Mouse (Mus musculus) limb, embryonic 11.5 days (tissue): ENCODE results near the gene Etfdh. TPM values are rescaled to one million over a fixed set of nuclear protein-coding genes. Genes with fewer than 3 reads are reported as not detected.
A peak's percentile ranks its signal among the peaks of the same experiment; 100 is the strongest.

Experiments
- ATAC-seq: fragments of 200-750 bp; cut with Nextera tagmentation; 2 replicates; pipeline ENCODE4 v1.8.0; 2017; ENCODE audit warnings: low read depth; ENCODE audit not compliant: insufficient number of reproducible peaks, low FRiP score, low TSS enrichment
- DNase-seq: peaks from one replicate; pipeline ENCODE4 v3.0.0-alpha.2; 2015; ENCODE audit warnings: low spot score
- H3K27ac ChIP-seq: fragments of 300-500 bp; sonication (generic); replicated peaks from 2 replicates; pipeline ENCODE4 v1.5.1; 2014; ENCODE audit warnings: low read depth, mild to moderate bottlenecking, low read length
- H3K27me3 ChIP-seq: fragments of 300-500 bp; sonication (generic); 2 replicates; pipeline ENCODE4 v1.6.1; 2014; ENCODE audit warnings: mild to moderate bottlenecking, low read length, mixed read lengths; ENCODE audit not compliant: control insufficient read depth, insufficient read depth
- H3K36me3 ChIP-seq: fragments of 300-500 bp; sonication (generic); 2 replicates; pipeline ENCODE4 v1.6.1; 2014; ENCODE audit warnings: mild to moderate bottlenecking, low read length, moderate library complexity, mixed read lengths; ENCODE audit not compliant: control insufficient read depth, insufficient read depth
- H3K4me1 ChIP-seq: fragments of 300-500 bp; sonication (generic); 2 replicates; pipeline ENCODE4 v1.6.1; 2014; ENCODE audit warnings: low read length, mixed read lengths; ENCODE audit not compliant: control insufficient read depth, insufficient read depth
- H3K4me2 ChIP-seq: fragments of 300-500 bp; sonication (generic); 2 replicates; pipeline ENCODE4 v1.6.1; 2014; ENCODE audit warnings: low read depth, mild to moderate bottlenecking, moderate library complexity; ENCODE audit not compliant: severe bottlenecking
- H3K4me3 ChIP-seq: fragments of 300-500 bp; sonication (generic); 2 replicates; pipeline ENCODE4 v1.5.1; 2014; ENCODE audit warnings: low read depth, low read length
- H3K9ac ChIP-seq: fragments of 300-500 bp; sonication (generic); 2 replicates; pipeline ENCODE4 v1.6.1; 2014; ENCODE audit warnings: mild to moderate bottlenecking, low read length
- H3K9me3 ChIP-seq: fragments of 300-500 bp; sonication (generic); 2 replicates; pipeline ENCODE4 v1.6.1; 2016; ENCODE audit warnings: low read length; ENCODE audit not compliant: control insufficient read depth
- WGBS: fragments of 180-500 bp; shearing (Covaris S2); extraction: QIAGEN DNeasy Blood & Tissue Kit; methylation state at CpG from one replicate; pipeline ENCODE4 v1.1.7; 2014; 5-methylcytosine and 5-hydroxymethylcytosine counted together
- polyA plus RNA-seq: library from polyadenylated mRNA; unstranded; fragments of >200 nt; fragmentation: Nextera tagmentation; extraction: Ambion mirVana; gene quantifications from 2 replicates; pipeline ENCODE4 v1.2.1, GENCODE M21; 2014

Gene Etfdh
- polyA plus RNA-seq, 1 experiment from 2014 or later = 46.6 TPM

- Histone ChIP-seq H3K36me3 (peaks cover 14% of the 10 kb centered on the region; the same call in 1 of the 2 replicates), H3K27ac (peak within 1 kb of the TSS; percentile 16; the same call in 1 of the 2 replicates), H3K4me3 (peak within 1 kb of the TSS; percentile 67), H3K9me3 (no peaks in the 10 kb centered on the region), H3K9ac (peak within 1 kb of the TSS; percentile 73), H3K4me1 (no peaks in the 10 kb centered on the region), H3K4me2 (peak within 1 kb of the TSS; percentile 77), H3K27me3 (no peaks in the 10 kb centered on the region)
- peak; percentile 94 for DNase-seq
- peak; percentile 99 for ATAC-seq
- WGBS = under 1% methylated on average over 60 of the region's 60 CpGs
Observed at GRCm38 (mm10) chr3:79628561-79629415, 512 bp downstream of the Etfdh start, which contains the start of gene 4930579G24Rik. 4930579G24Rik (plus strand) TSS chr3:79629079.

DNA sequence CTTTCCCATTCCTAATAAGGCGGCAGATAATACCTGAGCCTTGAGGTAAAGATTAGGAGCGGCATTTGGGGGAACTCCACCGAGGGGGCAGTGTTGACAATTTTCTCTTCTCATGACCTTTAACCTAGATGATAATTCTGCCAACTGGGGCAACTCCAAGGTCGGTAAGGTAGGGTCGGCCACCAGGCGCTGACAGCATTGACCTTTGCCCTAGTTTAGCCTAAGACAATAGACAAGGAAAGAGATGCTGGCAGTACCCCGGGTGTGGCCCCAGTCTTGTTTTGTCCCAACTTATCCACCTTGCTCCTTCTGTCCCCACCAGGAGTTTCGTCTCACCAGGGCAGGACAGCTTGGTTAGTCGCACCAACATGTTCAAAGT is 1.1 kb downstream of the Etfdh start:
- no peaks in the 10 kb centered on the region for H3K4me1 ChIP-seq
- H3K27me3 ChIP-seq = no peaks in the 10 kb centered on the region
- DNase-seq = no peak
- no peak; the same call in 1 of the 2 replicates for ATAC-seq
- H3K27ac ChIP-seq = no peak overlapping the region
- WGBS = under 1% methylated on average over 9 of the region's 9 CpGs
- peak overlapping the region; percentile 67 for H3K4me3 ChIP-seq
- peak overlapping the region; percentile 77 for H3K4me2 ChIP-seq
- peak overlapping the region; percentile 43; the same call in 1 of the 2 replicates for H3K9ac ChIP-seq
- peaks cover 13% of the 10 kb centered on the region; the same call in 1 of the 2 replicates for H3K36me3 ChIP-seq
- no peaks in the 10 kb centered on the region for H3K9me3 ChIP-seq

- Histone ChIP-seq H3K4me3 (peak overlapping the region; percentile 67), H3K9ac (no peak overlapping the region), H3K27me3 (no peaks in the 10 kb centered on the region), H3K9me3 (no peaks in the 10 kb centered on the region), H3K4me1 (no peaks in the 10 kb centered on the region), H3K36me3 (peaks cover 10% of the 10 kb centered on the region; the same call in 1 of the 2 replicates), H3K4me2 (peak overlapping the region; percentile 77), H3K27ac (no peak overlapping the region)
- ATAC-seq (no peak), DNase-seq (no peak)
- 33% methylated on average over 10 of the region's 10 CpGs for WGBS
Observed at GRCm38 (mm10) chr3:79627484-79628181, 1.7 kb downstream of the Etfdh start.

DNA sequence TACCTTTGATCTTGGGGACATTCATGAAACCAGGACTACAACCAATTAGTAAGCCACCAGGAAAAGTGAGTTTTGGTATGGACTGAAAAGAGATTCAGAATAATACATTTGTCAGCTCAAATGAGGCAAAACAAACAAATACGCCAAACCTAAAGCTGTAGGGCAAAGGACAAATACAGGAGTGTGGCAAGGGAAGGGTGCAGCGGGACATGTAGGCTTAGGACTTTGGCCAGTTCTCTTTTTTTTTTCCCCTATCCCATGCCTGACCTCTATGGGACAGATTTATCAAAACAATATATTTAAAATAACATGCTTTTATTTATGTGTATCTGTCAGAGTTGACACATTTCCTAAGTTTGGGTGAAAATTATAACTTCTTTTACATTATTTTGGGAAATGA is 19.4 kb downstream of the Etfdh start:
- H3K4me1 ChIP-seq = no peaks in the 10 kb centered on the region
- H3K9ac ChIP-seq = no peak overlapping the region
- ATAC-seq (no peak), DNase-seq (no peak)
- H3K4me2 ChIP-seq = no peak overlapping the region
- H3K4me3 ChIP-seq = no peak overlapping the region
- H3K27ac ChIP-seq = no peak overlapping the region
- no peaks in the 10 kb centered on the region for H3K27me3 ChIP-seq
- H3K36me3 ChIP-seq = peaks cover 7% of the 10 kb centered on the region; the same call in 1 of the 2 replicates
- 92% methylated on average over 2 of the region's 2 CpGs for WGBS
- H3K9me3 ChIP-seq = no peaks in the 10 kb centered on the region

GRCm38 (mm10) chr3:79595468-79595867 is 33.8 kb downstream of the Etfdh start:
- ATAC-seq = no peak
- no peak overlapping the region for H3K27ac ChIP-seq
- no peaks in the 10 kb centered on the region for H3K27me3 ChIP-seq
- peaks cover 13% of the 10 kb centered on the region; the same call in 1 of the 2 replicates for H3K36me3 ChIP-seq
- H3K4me2 ChIP-seq = no peak overlapping the region
- H3K9me3 ChIP-seq = no peaks in the 10 kb centered on the region
- no peak overlapping the region for H3K9ac ChIP-seq
- WGBS = 95% methylated on average over 7 of the region's 7 CpGs
- DNase-seq = no peak
- no peak overlapping the region for H3K4me3 ChIP-seq
- H3K4me1 ChIP-seq = 0 out of 2 replicates have a peak, but pooled peaks cover 3% of the 10 kb centered on the region

DNA sequence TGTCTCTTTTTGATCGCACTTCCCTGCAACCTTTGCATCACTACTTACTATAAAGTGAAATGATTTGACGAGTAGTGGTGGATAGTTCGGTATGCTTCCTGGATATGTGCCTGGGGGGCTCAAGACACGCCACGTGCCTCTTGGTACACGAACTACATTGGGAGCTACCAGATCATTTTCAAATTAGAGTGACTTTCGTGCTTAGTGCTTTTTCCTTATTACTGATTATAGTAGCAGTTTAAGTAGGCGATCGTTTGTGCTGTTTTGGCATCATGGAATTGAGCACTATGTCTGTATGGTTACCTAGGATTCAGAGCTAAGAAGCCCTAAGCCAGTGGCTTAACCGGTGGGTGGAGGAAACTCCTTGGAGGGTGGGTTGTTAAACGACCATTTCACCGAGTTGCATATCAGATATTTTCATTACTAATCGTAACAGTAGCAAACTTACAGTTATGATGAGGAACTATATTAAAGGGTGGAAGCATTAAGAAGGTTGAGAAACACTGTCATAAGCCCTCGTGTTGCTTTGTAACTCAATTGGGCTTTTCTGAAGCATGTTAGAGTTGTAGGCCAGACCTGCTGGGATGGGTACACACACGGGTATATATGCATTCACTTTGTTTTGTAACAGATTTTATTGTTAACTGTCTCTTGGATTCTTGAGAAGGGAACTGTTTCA is 37.4 kb downstream of the Etfdh start:
- peak overlapping the region; percentile 63 for H3K4me2 ChIP-seq
- peak overlapping the region; percentile 58 for H3K4me3 ChIP-seq
- ATAC-seq = no peak
- no peaks in the 10 kb centered on the region for H3K27me3 ChIP-seq
- DNase-seq = no peak
- peak overlapping the region; percentile 68 for H3K9ac ChIP-seq
- 0 out of 2 replicates have a peak, but pooled peaks cover 3% of the 10 kb centered on the region for H3K4me1 ChIP-seq
- peaks cover 7% of the 10 kb centered on the region; the same call in 1 of the 2 replicates for H3K36me3 ChIP-seq
- H3K9me3 ChIP-seq = no peaks in the 10 kb centered on the region
- WGBS = 6% methylated on average over 15 of the region's 15 CpGs
- H3K27ac ChIP-seq = peak overlapping the region; percentile 67; the same call in 1 of the 2 replicates

DNA sequence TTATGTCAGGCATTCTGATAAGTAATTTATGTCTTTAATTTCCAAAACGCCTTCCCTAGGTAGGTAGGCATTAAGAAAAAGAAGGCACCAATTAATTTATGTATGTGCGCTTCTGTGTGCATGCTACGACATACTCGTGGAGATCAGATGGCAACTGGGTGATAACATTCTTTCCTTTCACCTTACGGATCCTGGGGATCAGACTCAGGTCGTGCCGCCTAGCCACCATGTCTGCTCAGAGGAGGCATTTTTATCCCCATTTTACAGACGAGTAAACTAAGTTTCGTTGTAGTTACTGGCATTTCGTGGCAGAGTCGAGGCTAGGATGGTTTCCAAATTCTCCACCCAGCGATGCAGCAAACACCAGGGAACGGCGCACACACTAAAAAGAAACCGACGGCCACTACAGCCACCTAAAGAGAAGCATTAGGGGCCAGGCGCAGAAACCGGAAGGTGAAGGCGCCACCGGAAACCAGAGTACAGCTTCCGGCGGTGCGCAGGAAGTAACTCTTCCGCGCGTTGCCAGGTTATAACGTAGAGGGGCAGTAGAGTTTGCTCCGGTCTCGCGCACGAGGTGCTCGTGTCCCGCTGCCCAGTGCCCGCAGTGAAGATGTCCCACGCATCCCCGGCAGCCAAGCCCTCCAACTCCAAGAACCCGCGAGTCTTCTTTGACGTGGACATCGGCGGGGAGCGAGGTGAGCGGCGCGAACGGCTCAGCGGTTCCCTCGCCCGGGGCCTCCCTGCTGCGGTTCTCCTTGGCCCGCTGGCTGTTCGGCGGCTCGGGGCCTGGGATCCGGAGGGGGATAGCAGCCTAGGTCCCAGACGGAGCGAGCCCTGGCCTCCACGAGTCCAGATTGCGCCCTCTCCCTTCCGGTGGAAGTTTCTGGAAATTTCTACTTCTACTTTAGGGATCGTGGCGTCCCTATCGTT is 38.2 kb downstream of the Etfdh start, which contains the start of gene Ppid:
Ppid (plus strand) TSS at position 480 of the 930 bp plus-strand sequence.
- Histone ChIP-seq H3K9ac (peak within 1 kb of the TSS; percentile 68), H3K27me3 (no peaks in the 10 kb centered on the region), H3K4me2 (peak within 1 kb of the TSS; percentile 63), H3K4me1 (0 out of 2 replicates have a peak, but pooled peaks cover 3% of the 10 kb centered on the region), H3K36me3 (peaks cover 5% of the 10 kb centered on the region; the same call in 1 of the 2 replicates), H3K27ac (peak within 1 kb of the TSS; percentile 67), H3K9me3 (no peaks in the 10 kb centered on the region), H3K4me3 (peak within 1 kb of the TSS; percentile 58)
- peak; percentile 83 for ATAC-seq
- 2% methylated on average over 63 of the region's 63 CpGs for WGBS
- DNase-seq = peak; percentile 89
